Mouse (Mus musculus) megakaryocyte, adult 5-6 weeks (primary cell): ENCODE results near the gene Llcfc1. TPM values are rescaled to one million over a fixed set of nuclear protein-coding genes. Genes with fewer than 3 reads are reported as not detected.

Experiments
- ATAC-seq: 2 replicates; pipeline ENCODE4 v1.8.0; 2016; ENCODE audit warnings: mild to moderate bottlenecking, inconsistent platforms; ENCODE audit not compliant: poor library complexity, severe bottlenecking
- total RNA-seq, 2 experiments: library from RNA; stranded (forward) in 1 of 2; stranded (reverse) in 1 of 2; fragments of 153-499, 151-499 nt in 1 of 2; fragments of 221-1000, 200-1000 nt in 1 of 2; gene quantifications; 2 replicates each; pipeline versions ENCODE4 v1.2.3 to v1.2.4; 2015 to 2017

The Llcfc1 gene
- not detected in 2 replicates for total RNA-seq (2015)
- total RNA-seq (2017) = not detected in 2 replicates

DNA sequence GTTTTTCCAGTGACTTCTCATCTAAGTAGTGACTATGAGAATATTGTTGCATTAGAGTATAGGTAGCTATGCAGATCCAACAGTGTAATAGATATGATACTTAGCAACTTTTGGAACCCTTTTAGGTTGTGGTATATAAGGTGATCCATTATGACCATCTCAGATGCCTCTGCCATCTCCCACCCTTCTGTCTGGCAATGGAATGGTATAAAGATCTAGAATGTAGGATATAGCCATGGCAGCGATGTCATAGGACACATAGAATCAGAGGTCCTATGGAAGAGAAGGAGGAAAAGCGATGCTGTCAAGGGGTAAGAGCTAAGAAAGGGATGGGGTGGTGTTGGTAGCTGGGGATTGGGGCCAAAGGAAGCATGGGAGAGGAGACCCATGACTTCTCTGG lies at the start of gene Llcfc1:
Gene Llcfc1 (plus strand): TSS at position 301 of the 400 bp plus-strand sequence.
- ATAC-seq = no peak

DNA sequence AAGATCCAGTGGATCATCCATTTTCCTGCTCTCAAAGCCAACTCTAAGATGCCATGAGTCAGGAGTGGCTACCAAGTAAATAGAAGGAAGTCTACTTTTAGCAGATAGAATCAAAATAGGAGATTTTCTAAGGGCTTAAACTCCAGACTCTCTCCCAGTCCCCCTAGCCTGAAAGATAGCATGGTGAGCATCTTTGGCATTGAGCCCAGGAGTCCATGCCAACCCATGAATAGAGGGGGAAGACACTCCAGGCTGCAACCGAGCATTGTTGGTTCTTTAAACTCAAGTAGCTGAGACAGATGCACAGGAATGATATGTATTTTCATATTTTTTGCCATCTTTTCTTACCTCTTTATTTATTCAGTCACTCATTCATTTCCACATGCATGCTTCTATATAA lies 49.0 kb upstream of the Llcfc1 start:
- ATAC-seq = no peak

- no peak for ATAC-seq
Observed at GRCm38 (mm10) chr6:41636178-41636577, 48.1 kb upstream of the Llcfc1 start, which contains the start of gene Trpv6. Trpv6 (minus strand) TSS chr6:41636405.

DNA sequence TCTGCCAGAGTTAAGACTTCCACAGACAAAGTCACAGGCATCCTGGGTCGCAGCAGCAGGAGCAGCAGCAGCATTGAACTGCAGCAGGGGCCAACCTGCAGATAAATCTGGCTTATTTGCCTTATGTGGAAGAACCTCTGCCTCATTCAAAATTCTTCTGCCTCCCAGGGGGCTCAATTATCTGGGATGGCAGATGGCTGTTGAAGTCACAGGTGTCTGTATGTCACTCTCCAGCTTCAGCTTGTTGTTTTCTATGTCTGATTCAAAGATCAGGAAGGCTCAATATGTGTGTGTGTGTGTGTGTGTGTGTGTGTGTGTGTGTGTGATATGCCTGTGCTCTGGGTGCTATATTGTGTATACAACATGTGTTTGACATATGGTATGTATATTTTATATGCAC lies 46.8 kb upstream of the Llcfc1 start:
- no peak for ATAC-seq

DNA sequence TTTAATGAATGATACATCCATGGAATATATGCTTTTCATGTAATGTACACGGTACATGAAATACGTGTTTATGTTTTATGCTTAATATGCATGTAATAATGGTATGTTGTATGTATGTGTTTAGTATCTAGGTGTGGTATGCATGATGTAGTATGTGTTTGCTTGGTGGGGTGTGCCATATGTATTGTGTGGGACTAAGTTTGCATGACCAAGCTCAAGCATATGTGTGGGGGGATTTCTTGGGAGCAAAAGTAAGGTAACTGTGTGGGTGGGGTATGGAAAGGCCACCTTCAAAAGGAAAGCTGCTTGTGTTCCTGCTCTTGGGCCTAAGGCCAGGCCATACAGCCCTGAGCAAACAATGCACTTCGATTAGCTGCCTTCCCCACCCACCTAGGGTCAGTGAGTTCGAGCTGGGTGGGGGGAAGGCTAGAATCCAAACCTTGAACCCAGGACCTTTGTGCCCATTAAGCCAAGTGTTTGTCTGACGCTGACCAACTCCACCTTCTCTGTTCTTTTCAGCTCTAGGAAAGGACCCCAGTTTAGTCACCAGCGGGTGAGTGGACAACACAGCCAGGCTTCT lies 46.2 kb upstream of the Llcfc1 start:
- no peak for ATAC-seq

- no peak for ATAC-seq
Observed at GRCm38 (mm10) chr6:41640449-41640848, 43.8 kb upstream of the Llcfc1 start.

DNA sequence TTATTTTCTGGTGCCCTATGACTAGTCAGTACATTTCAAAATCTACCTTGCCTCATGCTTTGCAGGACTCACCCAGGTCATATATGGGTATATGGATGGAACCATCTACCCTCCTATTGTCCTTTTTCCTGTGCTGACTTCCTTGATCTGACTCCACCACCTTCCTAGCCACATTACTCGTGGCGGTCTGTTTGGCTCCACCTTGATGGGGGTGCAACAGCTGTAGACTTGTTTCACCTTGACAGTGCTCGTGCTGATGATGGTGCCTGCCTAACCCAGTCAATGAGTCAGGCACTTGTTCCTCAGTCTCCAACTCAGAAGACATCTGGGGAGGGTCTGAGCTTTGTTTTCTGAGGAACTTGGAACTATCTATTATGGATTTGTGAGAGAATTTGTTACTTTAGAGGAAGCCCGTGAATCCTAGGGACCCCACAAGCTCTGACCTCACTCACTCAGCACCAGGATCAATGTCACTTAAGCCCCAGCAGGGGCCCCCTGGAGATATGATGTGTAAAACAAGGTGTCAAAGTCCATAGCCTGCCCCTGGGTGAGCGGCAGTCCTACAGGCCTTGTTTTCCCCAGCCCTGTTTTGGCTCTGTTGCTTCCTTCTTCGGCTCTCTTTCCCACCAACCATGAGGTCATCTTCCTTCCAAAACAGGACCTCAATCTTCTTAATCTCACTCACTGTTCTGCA lies 42.9 kb upstream of the Llcfc1 start:
- ATAC-seq = no peak

GRCm38 (mm10) chr6:41642765-41643164 lies 41.5 kb upstream of the Llcfc1 start:
- peak; percentile 40; the same call in 1 of the 2 replicates for ATAC-seq

DNA sequence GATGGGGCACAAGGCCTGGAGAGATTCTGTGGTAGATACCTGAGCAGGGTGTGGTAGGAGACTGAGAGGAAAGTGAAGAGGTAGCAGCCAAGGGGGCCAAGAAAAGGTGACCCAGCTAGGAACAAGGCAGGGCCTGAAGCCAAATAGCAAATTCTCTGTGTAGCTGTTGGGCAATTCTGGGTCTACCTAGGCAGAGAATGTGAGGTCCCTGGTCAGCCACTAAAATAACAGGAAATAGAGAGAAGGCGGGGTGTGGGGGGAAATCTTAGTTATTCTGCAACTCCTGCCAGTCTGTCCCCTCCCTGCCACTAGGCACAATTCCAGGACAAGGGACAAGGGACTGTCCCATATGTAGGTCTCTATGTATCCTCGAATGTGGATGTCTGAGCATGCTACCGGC lies 41.0 kb upstream of the Llcfc1 start:
- 0 out of 2 replicates have a peak, but pooled peaks have one; percentile 30 for ATAC-seq

GRCm38 (mm10) chr6:41646220-41646619 lies 38.0 kb upstream of the Llcfc1 start:
- no peak for ATAC-seq

DNA sequence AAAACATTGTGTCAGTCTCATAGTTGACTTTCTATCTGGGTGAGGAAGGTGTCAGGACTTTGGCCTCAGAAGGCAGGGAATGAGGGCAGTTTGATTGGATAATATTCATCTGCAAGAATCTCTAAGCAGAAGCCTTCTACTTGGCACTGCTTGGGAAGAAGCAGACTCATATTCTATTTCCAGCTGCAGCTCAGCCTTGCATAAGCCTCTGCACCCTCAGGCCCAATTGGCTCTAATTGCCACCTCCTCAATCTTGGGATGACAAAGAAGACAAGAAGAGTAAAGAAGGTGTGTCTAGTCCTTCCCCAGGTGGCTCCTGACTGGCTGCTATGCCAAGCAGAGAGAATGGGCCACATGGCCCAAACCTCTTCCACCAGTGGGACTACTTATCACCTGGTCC lies 37.6 kb upstream of the Llcfc1 start:
- ATAC-seq = no peak

GRCm38 (mm10) chr6:41653173-41653572 lies 31.1 kb upstream of the Llcfc1 start:
- ATAC-seq = no peak

DNA sequence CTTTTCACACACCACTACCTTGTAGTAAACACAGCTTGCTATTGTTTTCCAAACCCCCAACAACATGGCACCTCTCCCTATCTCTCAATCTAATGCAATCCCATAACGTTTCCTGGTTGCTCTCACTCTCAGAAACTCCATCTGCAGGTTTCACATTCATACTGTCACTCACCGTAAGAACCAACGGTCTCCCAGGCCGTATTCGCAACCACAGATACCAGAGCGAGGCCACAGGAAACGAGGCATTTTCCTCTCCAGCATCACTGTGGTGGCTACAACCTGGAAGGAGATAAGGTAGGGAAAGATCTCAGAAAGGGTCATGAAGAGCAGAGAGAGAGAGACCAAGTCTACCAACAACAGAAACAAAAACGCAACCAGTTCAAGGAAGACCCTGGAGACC lies 29.6 kb upstream of the Llcfc1 start:
- no peak; the same call in 1 of the 2 replicates for ATAC-seq

DNA sequence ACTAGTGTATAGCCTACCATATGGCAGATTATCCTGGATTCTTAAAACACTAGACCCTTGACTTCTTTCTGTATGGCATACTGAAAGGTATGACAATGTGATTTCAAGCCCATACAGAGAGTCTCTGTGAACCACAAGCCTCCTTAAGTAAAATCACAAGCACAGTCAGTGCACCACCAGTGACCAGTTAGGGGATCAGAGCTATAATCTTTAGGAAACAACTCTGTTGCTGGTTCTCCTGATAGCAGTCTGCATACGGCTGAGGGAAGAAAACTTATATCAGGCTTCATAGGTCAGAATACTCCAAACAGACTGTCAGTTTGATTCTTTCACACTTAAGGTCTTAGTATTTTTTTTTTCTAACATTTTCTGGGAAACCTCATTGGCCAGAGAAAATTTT lies 25.7 kb upstream of the Llcfc1 start:
- no peak for ATAC-seq

DNA sequence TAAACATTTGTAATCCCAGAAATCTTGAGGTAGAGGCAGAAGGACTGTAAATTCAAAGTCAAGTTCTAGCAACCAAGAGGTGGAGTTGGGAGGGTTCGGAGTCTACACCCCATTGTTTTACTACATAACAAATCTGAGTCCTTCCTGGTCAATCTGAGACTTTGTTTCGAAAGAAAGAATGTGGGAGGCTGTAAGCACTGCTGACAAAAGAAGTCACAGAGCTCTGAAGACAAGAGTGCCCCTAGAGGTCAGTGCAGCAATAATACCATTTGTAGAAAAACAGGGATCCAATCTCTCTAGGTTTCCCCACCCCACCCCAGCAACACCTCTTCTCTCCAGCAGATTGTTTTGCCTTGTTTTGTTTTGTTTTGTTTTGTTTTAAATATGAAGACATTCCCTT lies 21.9 kb upstream of the Llcfc1 start:
- no peak; the same call in 1 of the 2 replicates for ATAC-seq

- no peak for ATAC-seq
Observed at GRCm38 (mm10) chr6:41676530-41676929, 7.7 kb upstream of the Llcfc1 start.

DNA sequence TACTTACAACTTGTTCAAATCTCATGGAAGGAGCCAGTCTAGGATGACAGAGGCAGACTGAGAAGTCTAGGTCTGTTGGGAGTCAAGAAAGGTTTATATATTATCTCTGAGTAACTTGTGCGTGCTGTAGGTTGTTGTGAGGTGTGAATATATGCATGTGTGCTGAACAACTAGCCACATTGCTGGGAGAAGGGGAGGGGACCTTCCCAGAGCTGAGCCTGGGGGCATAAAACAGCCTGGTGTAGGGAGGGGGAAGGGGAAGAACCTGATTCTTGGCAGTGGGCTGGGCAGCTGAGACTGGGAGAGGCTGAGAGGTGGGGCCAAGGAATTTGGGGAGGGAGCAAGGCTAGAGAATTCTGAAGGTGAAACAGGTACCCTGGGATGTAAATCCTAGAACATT lies 3.6 kb upstream of the Llcfc1 start, which contains the start of gene Trpv5:
Gene Trpv5 (minus strand): TSS at position 101 of the 400 bp plus-strand sequence.
- ATAC-seq = no peak

DNA sequence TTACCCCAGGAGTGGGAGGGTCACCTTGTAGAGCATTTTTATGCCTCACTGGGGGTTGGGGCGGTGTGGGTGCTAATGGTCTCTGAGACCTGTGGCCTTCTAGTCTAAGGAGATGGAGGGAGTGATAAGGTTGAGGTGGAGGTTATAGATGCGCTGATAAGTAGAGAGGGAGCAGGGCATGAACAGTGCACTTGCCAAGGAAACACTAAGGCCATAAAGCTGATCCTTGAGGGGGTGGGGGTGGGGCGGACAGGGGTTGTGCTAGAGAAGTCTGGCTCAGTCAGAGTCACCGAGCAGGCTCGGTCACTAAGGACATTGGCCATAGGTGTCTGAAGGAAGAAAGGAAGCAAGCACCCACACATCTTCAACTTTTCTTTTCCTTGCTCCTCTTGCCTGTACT lies 2.6 kb upstream of the Llcfc1 start:
- ATAC-seq = no peak

GRCm38 (mm10) chr6:41684911-41685310 lies 680 bp downstream of the Llcfc1 start:
- no peak for ATAC-seq

- no peak for ATAC-seq
Observed at GRCm38 (mm10) chr6:41685596-41685995, 1.4 kb downstream of the Llcfc1 start.

DNA sequence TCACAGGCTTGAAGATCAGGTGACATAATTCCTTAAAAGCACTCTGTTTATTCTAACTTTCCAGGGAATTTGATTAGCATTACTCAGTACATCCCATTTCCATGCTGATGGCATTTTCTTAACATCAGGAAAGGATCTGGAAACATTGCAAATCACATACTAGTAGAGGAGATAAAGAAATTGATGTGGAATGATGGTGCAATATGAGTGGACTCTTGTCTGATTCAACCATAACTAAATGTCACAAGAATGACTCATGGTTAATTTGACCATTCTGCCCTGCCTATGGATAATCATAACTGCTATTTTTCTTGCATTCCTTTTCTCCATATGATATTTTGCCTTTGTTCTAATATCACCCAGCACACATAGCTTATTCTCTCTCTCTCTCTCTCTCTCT lies 8.0 kb downstream of the Llcfc1 start:
- no peak for ATAC-seq

GRCm38 (mm10) chr6:41694407-41694806 lies 10.2 kb downstream of the Llcfc1 start:
- no peak for ATAC-seq
